Mouse (Mus musculus) limb, embryonic 13.5 days (tissue): ENCODE results near the gene Fmo5. TPM values are rescaled to one million over a fixed set of nuclear protein-coding genes. Genes with fewer than 3 reads are reported as not detected.

ENCODE experiments used
- ATAC-seq: fragments of 200-750 bp; cut with Nextera tagmentation; 2 replicates; pipeline ENCODE4 v1.8.0; 2017; ENCODE audit warnings: low read depth, moderate number of reproducible peaks, moderate TSS enrichment; ENCODE audit not compliant: low FRiP score
- H3K27ac ChIP-seq: fragments of 300-500 bp; sonication (generic); 2 replicates; pipeline ENCODE4 v1.5.1; 2015; ENCODE audit warnings: inconsistent platforms, mild to moderate bottlenecking, moderate library complexity
- H3K27me3 ChIP-seq: fragments of 300-500 bp; sonication (generic); 2 replicates; pipeline ENCODE4 v1.6.1; 2015; ENCODE audit warnings: mild to moderate bottlenecking, inconsistent platforms
- H3K36me3 ChIP-seq: fragments of 300-500 bp; sonication (generic); 2 replicates; pipeline ENCODE4 v1.6.1; 2015; ENCODE audit warnings: inconsistent platforms, mild to moderate bottlenecking, moderate library complexity
- H3K4me1 ChIP-seq: fragments of 300-500 bp; sonication (generic); 2 replicates; pipeline ENCODE4 v1.6.1; 2015; ENCODE audit warnings: inconsistent platforms
- H3K4me2 ChIP-seq: fragments of 300-500 bp; sonication (generic); replicated peaks from 2 replicates; pipeline ENCODE4 v1.6.1; 2015; ENCODE audit warnings: inconsistent platforms, mild to moderate bottlenecking, moderate library complexity
- H3K4me3 ChIP-seq: fragments of 300-500 bp; sonication (generic); 2 replicates; pipeline ENCODE4 v1.5.1; 2015; ENCODE audit warnings: moderate library complexity, mild to moderate bottlenecking, inconsistent platforms
- H3K9ac ChIP-seq: fragments of 300-500 bp; sonication (generic); 2 replicates; pipeline ENCODE4 v1.6.1; 2015; ENCODE audit warnings: mild to moderate bottlenecking, inconsistent platforms
- H3K9me3 ChIP-seq: fragments of 300-500 bp; sonication (generic); 2 replicates; pipeline ENCODE4 v1.6.1; 2016; ENCODE audit warnings: inconsistent platforms
- WGBS: fragments of 180-500 bp; shearing (Covaris S2); methylation state at CpG from one replicate; pipeline ENCODE4 v1.1.7; 2015; 5-methylcytosine and 5-hydroxymethylcytosine counted together
- polyA plus RNA-seq: library from polyadenylated mRNA; unstranded; fragments of >200 nt; fragmentation: Nextera tagmentation; extraction: Ambion mirVana; gene quantifications from 2 replicates; pipeline ENCODE4 v1.2.1, GENCODE M21; 2015

The Fmo5 gene
- polyA plus RNA-seq, 1 experiment from 2014 or later: 2.0 TPM

GRCm38 (mm10) chr3:97611021-97611420 is 17.6 kb upstream of the Fmo5 start:
- H3K9me3 ChIP-seq: no peaks in the 10 kb centered on the region
- no peak for ATAC-seq
- H3K4me3 ChIP-seq: no peak overlapping the region
- H3K9ac ChIP-seq: no peak overlapping the region
- H3K36me3 ChIP-seq: no peaks in the 10 kb centered on the region
- H3K27me3 ChIP-seq: 0 out of 2 replicates have a peak, but pooled peaks cover 2% of the 10 kb centered on the region
- 92% methylated on average over 6 of the region's 6 CpGs for WGBS
- H3K27ac ChIP-seq: no peak overlapping the region
- H3K4me2 ChIP-seq: no peak overlapping the region
- peaks cover 4% of the 10 kb centered on the region for H3K4me1 ChIP-seq

GRCm38 (mm10) chr3:97615154-97615553 is 13.4 kb upstream of the Fmo5 start:
- no peak for ATAC-seq
- Histone ChIP-seq H3K27ac (no peak overlapping the region), H3K4me1 (no peaks in the 10 kb centered on the region), H3K4me3 (no peak overlapping the region), H3K27me3 (0 out of 2 replicates have a peak, but pooled peaks cover 2% of the 10 kb centered on the region), H3K9ac (no peak overlapping the region), H3K9me3 (no peaks in the 10 kb centered on the region), H3K4me2 (no peak overlapping the region), H3K36me3 (no peaks in the 10 kb centered on the region)
- WGBS: 17% methylated on average over 1 of the region's 1 CpGs

- Histone ChIP-seq H3K4me1 (no peaks in the 10 kb centered on the region), H3K4me2 (no peak overlapping the region), H3K27ac (no peak overlapping the region), H3K36me3 (no peaks in the 10 kb centered on the region), H3K9ac (no peak overlapping the region), H3K4me3 (no peak overlapping the region), H3K27me3 (0 out of 2 replicates have a peak, but pooled peaks cover 2% of the 10 kb centered on the region), H3K9me3 (no peaks in the 10 kb centered on the region)
- WGBS: 87% methylated on average over 4 of the region's 4 CpGs
- no peak for ATAC-seq
These were observed 12.7 kb upstream of the Fmo5 start for GRCm38 (mm10) chr3:97615933-97616332.

- no peak for ATAC-seq
- 0 out of 2 replicates have a peak, but pooled peaks cover 2% of the 10 kb centered on the region for H3K27me3 ChIP-seq
- H3K27ac ChIP-seq: no peak overlapping the region
- 96% methylated on average over 18 of the region's 19 CpGs for WGBS
- H3K36me3 ChIP-seq: no peaks in the 10 kb centered on the region
- H3K4me3 ChIP-seq: no peak overlapping the region
- no peak overlapping the region for H3K9ac ChIP-seq
- H3K9me3 ChIP-seq: no peaks in the 10 kb centered on the region
- H3K4me2 ChIP-seq: no peak overlapping the region
- no peaks in the 10 kb centered on the region for H3K4me1 ChIP-seq
These were observed 11.3 kb upstream of the Fmo5 start for GRCm38 (mm10) chr3:97617091-97617825.

GRCm38 (mm10) chr3:97617899-97618298 is 10.7 kb upstream of the Fmo5 start:
- 86% methylated on average over 8 of the region's 8 CpGs for WGBS
- no peak overlapping the region for H3K4me2 ChIP-seq
- ATAC-seq: no peak
- no peaks in the 10 kb centered on the region for H3K4me1 ChIP-seq
- no peaks in the 10 kb centered on the region for H3K36me3 ChIP-seq
- no peaks in the 10 kb centered on the region for H3K27me3 ChIP-seq
- no peak overlapping the region for H3K4me3 ChIP-seq
- no peak overlapping the region for H3K27ac ChIP-seq
- H3K9ac ChIP-seq: no peak overlapping the region
- no peaks in the 10 kb centered on the region for H3K9me3 ChIP-seq

GRCm38 (mm10) chr3:97620657-97621056 is 7.9 kb upstream of the Fmo5 start:
- no peaks in the 10 kb centered on the region for H3K36me3 ChIP-seq
- no peaks in the 10 kb centered on the region for H3K9me3 ChIP-seq
- H3K4me1 ChIP-seq: no peaks in the 10 kb centered on the region
- no peak overlapping the region for H3K9ac ChIP-seq
- 88% methylated on average over 4 of the region's 4 CpGs for WGBS
- no peak for ATAC-seq
- H3K27me3 ChIP-seq: no peaks in the 10 kb centered on the region
- no peak overlapping the region for H3K4me2 ChIP-seq
- no peak overlapping the region for H3K27ac ChIP-seq
- no peak overlapping the region for H3K4me3 ChIP-seq

- H3K4me3 ChIP-seq: no peak overlapping the region
- H3K9ac ChIP-seq: no peak overlapping the region
- WGBS: 60% methylated on average over 2 of the region's 2 CpGs
- peaks cover 7% of the 10 kb centered on the region; the same call in 1 of the 2 replicates for H3K4me1 ChIP-seq
- H3K27ac ChIP-seq: no peak overlapping the region
- ATAC-seq: no peak
- H3K9me3 ChIP-seq: no peaks in the 10 kb centered on the region
- no peaks in the 10 kb centered on the region for H3K36me3 ChIP-seq
- no peaks in the 10 kb centered on the region for H3K27me3 ChIP-seq
- H3K4me2 ChIP-seq: no peak overlapping the region
These were observed 4.0 kb upstream of the Fmo5 start for GRCm38 (mm10) chr3:97624611-97625010.

- peak overlapping the region; percentile 43; the same call in 1 of the 2 replicates for H3K4me3 ChIP-seq
- H3K9ac ChIP-seq: no peak overlapping the region
- H3K4me1 ChIP-seq: peaks cover 7% of the 10 kb centered on the region; the same call in 1 of the 2 replicates
- H3K36me3 ChIP-seq: no peaks in the 10 kb centered on the region
- H3K4me2 ChIP-seq: peak overlapping the region; percentile 65
- H3K27ac ChIP-seq: no peak overlapping the region
- WGBS: 72% methylated on average over 7 of the region's 7 CpGs
- ATAC-seq: no peak
- H3K9me3 ChIP-seq: no peaks in the 10 kb centered on the region
- H3K27me3 ChIP-seq: no peaks in the 10 kb centered on the region
These were observed 711 bp upstream of the Fmo5 start for GRCm38 (mm10) chr3:97627893-97628292.

GRCm38 (mm10) chr3:97629941-97630340 is 1.3 kb downstream of the Fmo5 start:
- no peak overlapping the region for H3K27ac ChIP-seq
- WGBS: 87% methylated on average over 4 of the region's 4 CpGs

GRCm38 (mm10) chr3:97630746-97631145 is 2.1 kb downstream of the Fmo5 start:
- Histone ChIP-seq H3K27ac (no peak overlapping the region), H3K27me3 (no peaks in the 10 kb centered on the region), H3K4me1 (peaks cover 16% of the 10 kb centered on the region), H3K4me3 (no peak overlapping the region), H3K9me3 (no peaks in the 10 kb centered on the region), H3K9ac (no peak overlapping the region), H3K36me3 (no peaks in the 10 kb centered on the region), H3K4me2 (no peak overlapping the region)
- no peak for ATAC-seq
- WGBS: 95% methylated on average over 4 of the region's 4 CpGs

More at GRCm38 (mm10) chr3:97629941-97630340, 1.3 kb downstream of the Fmo5 start:
- no peaks in the 10 kb centered on the region for H3K9me3 ChIP-seq
- no peak for ATAC-seq
- no peak overlapping the region for H3K9ac ChIP-seq
- H3K36me3 ChIP-seq: no peaks in the 10 kb centered on the region
- H3K4me2 ChIP-seq: no peak overlapping the region
- no peaks in the 10 kb centered on the region for H3K27me3 ChIP-seq
- no peak overlapping the region for H3K4me3 ChIP-seq
- H3K4me1 ChIP-seq: peaks cover 16% of the 10 kb centered on the region

GRCm38 (mm10) chr3:97631258-97631860 is 2.8 kb downstream of the Fmo5 start:
- no peaks in the 10 kb centered on the region for H3K36me3 ChIP-seq
- H3K4me3 ChIP-seq: no peak overlapping the region
- WGBS: 87% methylated on average over 8 of the region's 8 CpGs
- H3K4me1 ChIP-seq: peaks cover 16% of the 10 kb centered on the region
- ATAC-seq: no peak
- no peak overlapping the region for H3K27ac ChIP-seq
- no peak overlapping the region for H3K4me2 ChIP-seq
- no peak overlapping the region for H3K9ac ChIP-seq
- no peaks in the 10 kb centered on the region for H3K27me3 ChIP-seq
- no peaks in the 10 kb centered on the region for H3K9me3 ChIP-seq

GRCm38 (mm10) chr3:97633456-97633855 is 4.9 kb downstream of the Fmo5 start:
- 80% methylated on average over 4 of the region's 4 CpGs for WGBS
- Histone ChIP-seq H3K9ac (no peak overlapping the region), H3K4me1 (peaks cover 14% of the 10 kb centered on the region), H3K27me3 (no peaks in the 10 kb centered on the region), H3K9me3 (no peaks in the 10 kb centered on the region), H3K27ac (no peak overlapping the region), H3K4me2 (no peak overlapping the region), H3K4me3 (no peak overlapping the region), H3K36me3 (no peaks in the 10 kb centered on the region)
- no peak for ATAC-seq
